Mouse (Mus musculus) MEL-GATA-1-ER (cell line): ENCODE measurements around the gene Gm10188.

Experiments used
- DNase-seq: peaks from one replicate; pipeline ENCODE4 v3.0.0-alpha.2; 2012; ENCODE audit warnings: low read depth; ENCODE audit errors: extremely low read depth

The Gm10188 gene

DNA sequence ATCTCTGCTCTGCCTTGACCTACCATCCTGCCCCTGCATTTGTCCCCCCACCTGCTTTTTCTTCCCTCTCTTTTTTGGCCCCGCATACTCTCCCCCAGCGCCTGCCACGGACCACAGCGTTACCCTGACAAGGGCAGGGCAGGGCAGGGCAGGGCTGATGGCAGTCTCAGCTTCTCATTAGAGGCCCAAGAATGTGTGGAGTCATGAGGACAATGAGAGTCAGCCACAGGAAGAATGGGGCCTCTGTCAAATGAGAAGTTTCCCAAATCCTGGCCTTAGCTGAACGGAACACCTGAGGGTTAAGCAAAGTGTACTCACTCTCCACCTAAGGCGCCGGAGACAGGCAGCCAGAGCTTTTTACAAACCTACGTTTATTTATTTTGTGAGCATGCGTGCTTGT is 34.5 kb downstream of the Gm10188 start:
- DNase-seq: no peak

DNA sequence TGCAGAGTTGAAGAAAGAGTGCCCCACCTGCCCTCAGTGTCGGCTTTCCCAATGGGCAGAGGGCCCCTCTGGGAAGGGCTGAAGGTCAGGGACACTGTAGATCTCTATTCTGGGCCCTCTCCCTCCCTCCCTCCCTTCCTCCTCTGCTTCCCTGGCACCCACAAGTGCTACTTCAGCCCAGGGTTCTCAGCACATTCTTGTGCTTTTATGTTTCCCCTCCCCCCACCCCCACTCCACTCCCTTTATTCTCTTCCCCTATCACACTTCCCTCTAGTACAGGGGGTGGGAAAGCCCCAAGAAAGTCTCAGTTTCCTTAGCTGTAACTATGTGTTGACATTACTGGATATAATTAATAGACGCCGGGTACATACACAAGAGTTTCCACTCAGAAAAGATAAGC is 34.9 kb downstream of the Gm10188 start:
- no peak for DNase-seq

DNA sequence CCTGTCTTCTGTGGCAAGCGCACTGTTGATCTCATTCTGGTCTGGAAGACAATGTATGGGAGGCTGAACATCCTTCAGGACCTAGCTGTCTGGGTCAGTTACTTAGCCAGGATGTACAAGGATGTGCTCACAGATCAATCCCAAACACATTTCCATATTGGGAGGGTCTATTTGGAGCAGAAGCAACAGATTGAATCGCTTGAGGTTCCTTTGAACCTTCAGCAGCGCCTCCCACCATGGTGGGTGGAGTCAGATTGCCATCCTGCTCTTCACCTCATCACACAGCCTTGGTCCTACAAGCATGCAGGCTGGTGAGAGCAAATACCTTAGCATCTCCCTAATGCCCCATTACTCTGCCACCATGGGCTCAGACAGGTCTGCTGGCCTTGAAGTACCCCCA is 35.8 kb downstream of the Gm10188 start:
- DNase-seq: no peak

- no peak for DNase-seq
Measured at GRCm38 (mm10) chr1:132191786-132192680, 37.5 kb downstream of the Gm10188 start.

DNA sequence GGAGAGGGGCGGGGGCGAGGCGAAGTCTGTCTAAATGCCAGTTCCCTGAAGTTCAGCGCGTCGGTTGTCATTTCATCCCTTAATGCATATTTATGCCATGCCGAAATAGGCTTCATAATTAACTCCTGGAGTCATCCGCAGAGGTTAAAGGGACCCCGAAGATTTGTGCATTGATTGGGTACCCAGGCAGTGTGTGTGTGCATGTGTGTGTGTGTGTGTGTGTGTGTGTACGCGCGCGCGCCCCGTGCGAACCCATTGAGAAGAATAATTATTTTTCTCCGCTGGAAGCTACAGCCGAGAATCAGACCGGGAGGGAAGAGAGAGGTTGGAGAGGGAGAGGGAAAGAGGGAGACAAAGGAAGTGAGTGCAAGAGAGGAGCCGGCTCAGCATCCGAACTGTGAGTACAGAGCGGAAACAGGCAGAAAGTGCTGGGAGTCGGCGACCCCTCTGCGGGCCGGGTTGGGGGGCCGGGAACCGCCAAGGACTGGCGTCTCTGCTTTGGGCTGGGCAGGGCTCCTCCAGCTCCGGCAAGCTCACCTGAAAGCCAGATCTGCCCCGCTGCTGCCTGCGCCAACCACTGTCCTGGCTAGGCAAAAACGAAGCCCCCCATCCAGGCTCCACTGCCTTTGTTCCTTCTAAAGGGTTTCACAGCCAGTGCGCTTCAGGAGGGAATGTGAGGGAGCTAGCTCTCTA is 38.3 kb downstream of the Gm10188 start, which contains the start of the genes Lemd1 and AC124108.1:
Gene Lemd1, plus strand, starts transcription at position 339 of the 693 bp plus-strand sequence.
Gene AC124108.1, plus strand, starts transcription at position 365 of the 693 bp plus-strand sequence.
- DNase-seq: no peak

GRCm38 (mm10) chr1:132190621-132191092 is 38.9 kb downstream of the Gm10188 start:
- DNase-seq: no peak

GRCm38 (mm10) chr1:132190040-132190513 is 39.5 kb downstream of the Gm10188 start:
- no peak for DNase-seq

- DNase-seq: no peak
Measured at GRCm38 (mm10) chr1:132189231-132189630, 40.3 kb downstream of the Gm10188 start.

DNA sequence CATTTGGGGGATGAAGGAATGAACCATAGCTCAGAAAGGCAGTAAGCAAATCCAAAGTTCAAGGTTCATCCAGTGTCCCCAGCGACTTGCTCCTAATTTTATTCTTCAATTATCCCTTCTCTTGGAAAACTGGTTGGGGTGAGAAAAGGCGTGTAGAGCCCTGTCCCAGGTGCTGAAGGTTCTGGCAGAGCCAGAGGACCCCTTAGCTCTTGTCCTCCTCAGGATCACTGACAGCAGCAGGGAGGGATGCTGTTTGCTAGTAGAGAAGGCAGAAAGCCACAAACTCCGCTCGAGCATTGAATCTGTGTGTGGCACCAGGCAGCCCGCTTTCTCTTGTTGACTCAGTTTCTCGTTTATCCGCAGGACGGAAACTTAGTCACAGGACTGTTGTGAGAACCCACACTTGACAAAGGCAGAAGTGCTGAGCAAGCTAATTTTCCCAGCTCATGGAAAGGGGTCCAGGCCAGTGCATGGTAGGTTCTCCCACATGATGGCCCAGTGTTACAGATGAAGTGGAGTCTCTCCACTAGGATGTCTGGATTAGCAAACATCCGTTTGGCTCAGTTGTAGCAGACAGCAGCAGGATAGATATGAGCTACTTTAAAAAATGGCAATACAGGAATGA is 41.0 kb downstream of the Gm10188 start:
- DNase-seq: no peak

DNA sequence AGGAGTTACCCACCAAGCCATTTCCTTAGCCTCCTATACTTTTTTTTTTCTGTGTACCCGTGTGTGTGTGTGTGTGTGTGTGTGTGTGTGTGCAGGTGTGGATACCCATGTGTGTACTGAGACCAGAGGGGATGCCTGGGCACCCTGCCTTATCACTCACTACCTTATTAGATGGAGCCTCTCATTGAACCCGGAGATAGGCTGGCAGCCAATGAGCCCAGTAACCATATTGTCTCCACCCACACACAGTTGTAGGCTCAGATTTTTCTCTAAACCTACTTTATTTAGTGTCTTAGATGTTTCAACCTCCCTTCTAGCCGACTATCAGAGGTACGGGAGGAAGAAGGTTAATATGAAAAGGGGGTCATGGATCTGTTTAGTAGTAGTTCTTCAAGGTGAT is 43.3 kb downstream of the Gm10188 start:
- no peak for DNase-seq
